Mouse (Mus musculus): ENCODE results near the gene Cd37. TPM values are rescaled to one million over a fixed set of nuclear protein-coding genes. Genes with fewer than 3 reads are reported as not detected.

Cd37 gene
- total and polyA plus RNA-seq, 3 experiments = 47.3 to 167 (median 75.3) TPM

DNA sequence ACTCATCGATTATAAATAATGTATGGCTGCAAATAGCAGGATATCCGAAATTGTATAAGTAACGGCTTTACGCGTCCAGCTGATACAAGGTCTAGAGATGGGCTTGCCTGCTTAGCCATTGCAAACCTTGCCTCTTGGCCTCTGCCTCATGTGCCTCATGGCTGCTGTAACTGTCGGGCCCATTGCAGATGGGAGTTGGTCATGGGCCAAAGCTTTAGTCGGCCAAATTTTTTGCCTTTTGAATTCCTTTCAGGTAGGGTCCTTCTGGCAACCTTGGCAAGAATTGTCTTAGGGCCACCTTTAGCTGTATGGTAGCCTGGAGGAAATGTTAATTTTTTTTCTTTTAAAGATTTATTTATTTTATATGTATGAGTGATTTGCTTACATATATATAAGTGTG, 14.1 kb downstream of the Cd37 start:
- Histone ChIP-seq H3K4me3 (ENCODE audit: low read depth, low read length) (no peak overlapping the region), H3K36me3 (replicated peaks) (no peaks in the 10 kb centered on the region), H3K9me3 (replicated peaks) (no peaks in the 10 kb centered on the region), H3K27me3 (ENCODE audit: insufficient read depth, low read length) (peaks cover 56% of the 10 kb centered on the region), H3K4me1 (ENCODE audit: insufficient read depth, low read depth, low read length) (no peaks in the 10 kb centered on the region; the same call in none of the 2 replicates)
- TF ChIP-seq GATA2 (IDR thresholded peaks at IDR 0.05; ENCODE audit: borderline replicate concordance, low read depth, low read length) (no peak), POLR2AphosphoS5 (IDR thresholded peaks at IDR 0.05; ENCODE audit: insufficient replicate concordance, low read depth, low read length) (no peak), TAL1 (conservative IDR thresholded peaks at IDR 0.05; ENCODE audit: low read depth, low read length) (no peak), CTCF (IDR thresholded peaks at IDR 0.05; ENCODE audit: low read depth, low read length) (no peak), GATA1 (IDR thresholded peaks at IDR 0.05; ENCODE audit: borderline replicate concordance, low read length) (no peak)
- ATAC-seq (ENCODE audit: extremely low read depth, insufficient number of reproducible peaks, low FRiP score, poor library complexity, severe bottlenecking) (no peak), DNase-seq (ENCODE audit: low spot score) (no peak)

DNA sequence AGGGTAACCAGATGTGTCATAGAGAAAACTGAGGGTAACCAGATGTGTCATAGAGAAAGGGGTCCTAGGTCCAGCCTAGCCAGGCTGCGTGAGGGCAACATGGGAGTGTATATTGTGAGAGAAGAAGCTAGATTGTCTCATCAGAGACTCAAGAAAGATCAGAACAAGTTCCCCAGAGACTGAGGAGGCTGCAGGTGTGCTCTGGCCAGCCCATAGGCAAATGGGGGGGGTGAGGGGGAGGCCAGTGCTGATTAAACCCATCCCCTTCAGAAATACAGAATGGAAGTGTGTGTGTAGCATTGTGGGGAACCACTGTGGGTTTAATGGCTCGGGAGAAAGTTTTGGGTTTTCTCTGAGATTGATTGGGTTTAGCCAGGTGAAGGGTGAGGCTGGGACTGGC, 17.2 kb downstream of the Cd37 start:
- TF ChIP-seq POLR2AphosphoS5 (IDR thresholded peaks at IDR 0.05; ENCODE audit: insufficient replicate concordance, low read depth, low read length) (no peak), GATA2 (IDR thresholded peaks at IDR 0.05; ENCODE audit: borderline replicate concordance, low read depth, low read length) (no peak), TAL1 (conservative IDR thresholded peaks at IDR 0.05; ENCODE audit: low read depth, low read length) (no peak), GATA1 (IDR thresholded peaks at IDR 0.05; ENCODE audit: borderline replicate concordance, low read length) (no peak), CTCF (IDR thresholded peaks at IDR 0.05; ENCODE audit: low read depth, low read length) (no peak)
- DNase-seq (ENCODE audit: low spot score) = no peak

DNA sequence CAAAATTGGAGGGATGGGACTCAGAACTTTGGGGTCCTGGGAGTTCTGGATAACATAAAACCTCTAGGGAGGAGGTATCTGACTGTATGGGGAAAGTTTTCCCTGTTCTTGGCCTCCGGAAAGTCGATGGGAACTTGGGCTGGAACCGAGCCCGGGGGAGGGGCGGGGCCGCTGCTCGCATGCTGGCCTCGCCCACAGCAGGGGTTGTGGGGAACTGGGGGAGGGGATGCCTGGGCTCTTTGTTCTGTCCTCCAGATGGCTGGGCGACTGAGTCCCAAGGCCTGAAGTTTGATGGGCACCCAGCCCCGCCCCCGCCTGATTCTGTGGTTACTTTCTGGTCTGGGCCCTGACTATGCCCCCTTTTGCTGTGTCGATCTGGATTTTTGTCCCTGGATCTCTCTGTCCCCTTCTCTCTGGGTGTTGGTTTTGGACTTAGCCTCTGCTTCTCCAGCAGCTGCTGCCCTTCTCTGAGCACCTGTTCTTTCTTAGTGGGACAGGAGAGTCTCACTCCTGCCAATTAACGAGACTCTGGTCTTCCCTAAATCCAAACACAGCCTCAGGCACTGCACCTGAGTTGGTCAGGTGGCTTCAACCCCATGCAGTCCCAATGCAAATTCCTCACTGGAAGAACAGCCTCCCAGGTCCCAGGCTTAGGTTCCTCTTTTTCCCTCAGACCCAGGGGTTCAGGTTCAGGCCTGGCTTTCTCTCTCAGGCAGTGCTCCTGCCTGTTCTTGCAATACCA, 22.3 kb downstream of the Cd37 start:
- Histone ChIP-seq H3K4me1 (ENCODE audit: insufficient read depth, low read depth, low read length) (peaks cover 7% of the 10 kb centered on the region), H3K36me3 (replicated peaks) (no peaks in the 10 kb centered on the region), H3K27me3 (ENCODE audit: insufficient read depth, low read length) (peaks cover 60% of the 10 kb centered on the region), H3K4me3 (ENCODE audit: low read depth, low read length) (no peak overlapping the region), H3K9me3 (replicated peaks) (no peaks in the 10 kb centered on the region)
- DNase-seq (ENCODE audit: low spot score) = no peak
- no peak for TF ChIP-seq CTCF (IDR thresholded peaks at IDR 0.05; ENCODE audit: low read depth, low read length)
- TF ChIP-seq GATA1 (IDR thresholded peaks at IDR 0.05; ENCODE audit: borderline replicate concordance, low read length) = no peak
- TF ChIP-seq GATA2 (IDR thresholded peaks at IDR 0.05; ENCODE audit: borderline replicate concordance, low read depth, low read length) = no peak
- no peak for TF ChIP-seq POLR2AphosphoS5 (IDR thresholded peaks at IDR 0.05; ENCODE audit: insufficient replicate concordance, low read depth, low read length)
- no peak for TF ChIP-seq TAL1 (conservative IDR thresholded peaks at IDR 0.05; ENCODE audit: low read depth, low read length)
- ATAC-seq (ENCODE audit: extremely low read depth, insufficient number of reproducible peaks, low FRiP score, poor library complexity, severe bottlenecking) = no peak

More for the DNA sequence above, 17.2 kb downstream of the Cd37 start:
- ATAC-seq (ENCODE audit: extremely low read depth, insufficient number of reproducible peaks, low FRiP score, poor library complexity, severe bottlenecking) = no peak
- Histone ChIP-seq H3K4me3 (ENCODE audit: low read depth, low read length) (no peak overlapping the region), H3K27me3 (ENCODE audit: insufficient read depth, low read length) (peaks cover 59% of the 10 kb centered on the region), H3K4me1 (ENCODE audit: insufficient read depth, low read depth, low read length) (no peaks in the 10 kb centered on the region; the same call in 1 of the 2 replicates), H3K36me3 (replicated peaks) (no peaks in the 10 kb centered on the region), H3K9me3 (replicated peaks) (no peaks in the 10 kb centered on the region)

DNA sequence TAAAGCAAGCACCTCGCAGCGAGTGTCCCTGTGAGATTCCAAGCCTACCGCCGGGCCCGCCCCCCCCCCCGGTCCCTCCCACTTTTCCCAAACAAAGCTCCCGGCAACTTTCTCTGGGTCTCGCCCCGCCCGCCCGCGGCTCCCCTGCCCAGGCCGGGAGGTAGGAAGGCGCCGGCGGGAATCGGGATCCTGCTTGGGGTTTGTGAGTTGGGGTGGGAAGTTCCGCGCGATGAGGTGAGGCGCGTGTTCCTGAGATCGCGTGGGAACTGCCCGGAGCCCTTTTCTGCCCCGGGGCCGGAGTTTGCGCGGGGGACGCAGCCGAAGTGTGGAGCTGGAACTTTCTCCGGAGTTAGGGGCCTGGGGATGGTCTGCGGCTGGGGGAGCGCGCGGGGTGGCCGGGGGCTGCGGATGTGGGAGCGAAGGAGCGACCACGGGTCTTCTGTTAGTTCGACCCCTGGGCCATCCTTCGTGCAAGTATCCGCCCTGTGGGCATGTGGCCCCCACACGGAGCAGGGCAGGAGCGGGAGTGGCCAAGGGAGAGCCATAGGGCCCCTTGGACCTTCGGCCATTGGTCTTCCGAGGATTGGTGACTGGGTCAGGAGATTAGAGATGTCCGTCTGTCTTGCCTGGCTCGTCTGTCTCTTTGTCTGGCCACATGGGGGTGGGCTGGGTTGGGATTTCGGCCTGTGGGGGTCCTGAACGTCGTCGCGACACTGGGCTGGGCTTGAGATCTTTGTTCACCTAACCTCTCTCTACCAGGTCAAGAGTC, 23.1 kb downstream of the Cd37 start, which contains the start of gene Tead2:
Tead2 (plus strand) TSS at position 81 of the 769 bp plus-strand sequence.
- no peak for TF ChIP-seq CTCF (IDR thresholded peaks at IDR 0.05; ENCODE audit: low read depth, low read length)
- no peak for TF ChIP-seq GATA1 (IDR thresholded peaks at IDR 0.05; ENCODE audit: borderline replicate concordance, low read length)
- TF ChIP-seq GATA2 (IDR thresholded peaks at IDR 0.05; ENCODE audit: borderline replicate concordance, low read depth, low read length) = no peak
- Histone ChIP-seq H3K4me3 (ENCODE audit: low read depth, low read length) (no peak within 1 kb of the TSS), H3K36me3 (replicated peaks) (no peaks in the 10 kb centered on the region), H3K9me3 (replicated peaks) (no peaks in the 10 kb centered on the region), H3K4me1 (ENCODE audit: insufficient read depth, low read depth, low read length) (peaks cover 11% of the 10 kb centered on the region), H3K27me3 (ENCODE audit: insufficient read depth, low read length) (peaks cover 66% of the 10 kb centered on the region)
- no peak for ATAC-seq (ENCODE audit: extremely low read depth, insufficient number of reproducible peaks, low FRiP score, poor library complexity, severe bottlenecking)
- DNase-seq (ENCODE audit: low spot score) = no peak

DNA sequence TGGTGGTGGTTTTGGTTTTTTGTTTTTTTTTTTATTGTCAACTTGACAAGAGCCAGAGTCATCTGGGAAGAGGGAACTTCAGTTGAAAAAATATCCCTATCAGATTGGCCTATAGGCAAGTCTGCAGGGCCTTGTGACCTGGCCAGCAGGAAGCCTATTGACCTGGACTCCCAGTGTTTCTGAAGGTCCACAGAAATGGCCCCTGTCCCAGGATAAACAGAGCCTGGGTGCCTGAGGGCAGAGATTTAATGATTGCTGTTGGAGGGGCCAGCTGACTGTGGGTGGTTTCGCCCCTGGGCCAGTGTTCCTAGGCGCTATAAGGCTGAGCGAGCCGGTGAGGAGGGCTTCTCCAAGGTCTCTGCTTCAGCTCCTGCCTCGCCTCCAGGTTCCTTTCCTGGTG, 25.2 kb downstream of the Cd37 start:
- Histone ChIP-seq H3K9me3 (replicated peaks) (no peaks in the 10 kb centered on the region), H3K36me3 (replicated peaks) (no peaks in the 10 kb centered on the region), H3K27me3 (ENCODE audit: insufficient read depth, low read length) (peaks cover 62% of the 10 kb centered on the region), H3K4me1 (ENCODE audit: insufficient read depth, low read depth, low read length) (peaks cover 11% of the 10 kb centered on the region), H3K4me3 (ENCODE audit: low read depth, low read length) (no peak overlapping the region)
- no peak for ATAC-seq (ENCODE audit: extremely low read depth, insufficient number of reproducible peaks, low FRiP score, poor library complexity, severe bottlenecking)
- TF ChIP-seq GATA1 (IDR thresholded peaks at IDR 0.05; ENCODE audit: borderline replicate concordance, low read length) = no peak
- no peak for TF ChIP-seq GATA2 (IDR thresholded peaks at IDR 0.05; ENCODE audit: borderline replicate concordance, low read depth, low read length)
- TF ChIP-seq CTCF (IDR thresholded peaks at IDR 0.05; ENCODE audit: low read depth, low read length) = no peak
- DNase-seq (ENCODE audit: low spot score) = no peak

DNA sequence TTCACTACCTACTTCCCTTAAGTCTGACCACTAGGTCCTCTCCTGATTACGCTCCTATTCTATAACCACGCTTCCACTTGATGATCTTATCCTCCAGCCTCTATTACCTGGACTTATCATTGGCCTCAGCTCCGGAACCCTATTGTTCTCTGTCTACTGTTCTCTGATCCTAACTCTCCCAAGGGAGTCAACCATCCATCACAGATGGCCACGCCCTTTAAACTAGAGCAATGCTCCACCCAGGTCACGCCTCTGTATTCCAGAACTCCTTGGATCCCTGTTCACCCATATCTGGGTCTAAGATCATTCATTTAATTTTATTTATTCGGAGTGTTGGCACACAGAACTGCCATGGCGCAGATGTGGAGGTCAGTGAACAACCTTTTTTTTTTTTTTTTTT, 26.6 kb downstream of the Cd37 start:
- peaks cover 11% of the 10 kb centered on the region for H3K4me1 ChIP-seq (ENCODE audit: insufficient read depth, low read depth, low read length)
- no peak for TF ChIP-seq GATA2 (IDR thresholded peaks at IDR 0.05; ENCODE audit: borderline replicate concordance, low read depth, low read length)
- TF ChIP-seq CTCF (IDR thresholded peaks at IDR 0.05; ENCODE audit: low read depth, low read length) = no peak
- TF ChIP-seq GATA1 (IDR thresholded peaks at IDR 0.05; ENCODE audit: borderline replicate concordance, low read length) = no peak
- TF ChIP-seq POLR2AphosphoS5 (IDR thresholded peaks at IDR 0.05; ENCODE audit: insufficient replicate concordance, low read depth, low read length) = no peak
- no peak for TF ChIP-seq TAL1 (conservative IDR thresholded peaks at IDR 0.05; ENCODE audit: low read depth, low read length)
- no peak overlapping the region for H3K4me3 ChIP-seq (ENCODE audit: low read depth, low read length)
- ATAC-seq (ENCODE audit: extremely low read depth, insufficient number of reproducible peaks, low FRiP score, poor library complexity, severe bottlenecking) = no peak
- H3K27me3 ChIP-seq (ENCODE audit: insufficient read depth, low read length) = peaks cover 55% of the 10 kb centered on the region
- no peak for DNase-seq (ENCODE audit: low spot score)
- H3K36me3 ChIP-seq (replicated peaks) = no peaks in the 10 kb centered on the region
- no peaks in the 10 kb centered on the region for H3K9me3 ChIP-seq (replicated peaks)
